Mouse (Mus musculus) testis, adult 2 months (tissue): Measurements from ENCODE around the gene Papola.

Experiments
- CTCF ChIP-seq: fragments of 200-500 bp; IDR thresholded peaks from 2 replicates; pipeline ENCODE4 v1.5.1; 2012; ENCODE audit warnings: low read depth, mild to moderate bottlenecking, inconsistent platforms, low read length, moderate library complexity; ENCODE audit not compliant: control insufficient read depth, insufficient read depth, insufficient replicate concordance
- POLR2A ChIP-seq: fragments of 200-500 bp; IDR thresholded peaks from 2 replicates; pipeline ENCODE4 v1.6.1; 2012; ENCODE audit warnings: low read depth, mild to moderate bottlenecking, inconsistent platforms, low read length, moderate library complexity; ENCODE audit not compliant: control insufficient read depth

GRCm38 (mm10) chr12:105852798-105853197 lies 68.3 kb downstream of the Papola start:
- TF ChIP-seq POLR2A, result no peak
- TF ChIP-seq CTCF, result no peak
